Mouse (Mus musculus): Measurements from ENCODE around the gene 5730480H06Rik.

5730480H06Rik gene

DNA sequence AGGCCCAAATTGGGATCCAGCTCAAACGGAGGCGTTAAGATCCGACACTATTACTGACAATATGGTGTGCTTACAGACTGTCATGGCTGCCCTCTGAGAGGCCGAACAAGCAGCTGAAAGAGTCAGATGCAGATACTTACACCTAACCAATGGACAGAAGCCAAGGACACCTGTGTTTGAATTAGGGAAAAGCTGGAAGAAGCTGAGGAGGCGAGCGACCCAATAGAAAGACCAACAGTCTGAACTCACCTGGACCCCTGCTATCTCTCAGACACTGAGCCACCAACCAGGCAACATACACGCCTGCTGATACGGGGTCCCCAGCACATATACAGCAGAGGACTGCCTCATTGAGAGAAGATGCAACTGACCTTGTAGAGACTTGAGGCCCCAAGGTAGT lies at the start of gene 5730480H06Rik:
Gene 5730480H06Rik (plus strand): TSS at position 301 of the 400 bp plus-strand sequence.
- DNase-seq (ENCODE audit: low read depth): no peak

- no peak for DNase-seq (ENCODE audit: low read depth)
Observed at GRCm38 (mm10) chr5:48301186-48301585, 26.6 kb upstream of the 5730480H06Rik start.

DNA sequence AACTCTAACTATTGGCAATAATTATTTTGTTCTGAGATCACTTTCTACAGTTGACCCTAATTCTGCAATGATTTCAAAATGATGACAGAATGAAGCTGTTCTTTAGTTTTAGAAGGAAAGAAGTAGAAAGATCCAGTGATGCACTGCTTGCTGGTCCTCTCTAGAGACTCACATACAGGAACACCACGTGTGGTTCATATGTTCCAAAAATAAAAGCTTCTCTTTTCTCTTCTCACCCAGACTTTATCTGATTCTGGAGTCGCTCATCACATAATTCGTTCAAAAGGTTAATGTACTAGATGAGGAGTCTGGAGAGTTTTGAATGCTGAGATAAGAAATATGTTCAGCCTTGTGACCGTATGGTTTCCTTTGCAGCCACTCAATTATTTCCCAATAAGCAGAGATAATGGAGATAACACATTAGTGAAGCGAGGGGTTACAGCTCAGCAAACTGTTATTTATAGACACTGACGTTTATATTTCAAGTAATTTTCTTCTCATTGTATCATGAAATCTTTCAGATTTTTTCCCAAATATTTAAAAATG lies 12.6 kb upstream of the 5730480H06Rik start:
- no peak for DNase-seq (ENCODE audit: low read depth)

DNA sequence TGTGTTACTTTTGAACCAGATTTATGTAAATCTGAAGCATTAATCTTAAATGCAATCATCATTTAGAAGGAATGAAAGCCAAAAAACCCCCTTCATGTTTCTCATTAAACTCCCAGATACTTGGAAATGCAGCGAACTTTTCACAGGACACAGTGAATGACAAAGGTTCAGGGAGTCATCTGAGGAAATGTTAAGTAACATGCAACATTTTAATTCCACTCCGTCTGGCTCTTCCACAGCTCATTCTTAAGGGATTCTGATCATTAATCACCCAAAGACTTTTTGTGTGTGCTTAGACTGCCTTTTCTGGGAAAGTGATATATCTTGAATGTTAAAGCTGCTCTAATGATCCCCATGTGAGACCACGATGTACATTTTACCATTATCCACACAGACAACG lies 7.2 kb upstream of the 5730480H06Rik start:
- DNase-seq (ENCODE audit: low read depth): no peak

DNA sequence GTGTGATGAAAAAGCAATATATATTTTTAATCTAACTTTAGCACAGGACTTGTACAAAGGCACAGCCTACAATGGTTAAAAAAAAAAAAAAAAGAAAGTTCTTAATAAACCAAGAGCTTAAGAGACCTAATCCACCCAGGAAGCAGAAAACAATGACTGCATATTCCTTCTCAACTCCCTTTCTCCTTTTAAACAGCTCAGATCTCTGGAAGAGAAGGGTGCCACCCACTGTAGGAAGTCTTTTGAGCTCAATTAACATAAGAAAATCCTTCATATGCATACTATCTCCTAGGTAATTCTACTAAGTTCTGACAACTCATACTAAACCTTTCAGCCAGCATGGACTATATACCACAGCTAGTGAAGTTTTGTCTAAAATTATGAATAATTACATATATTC lies 1.5 kb upstream of the 5730480H06Rik start:
- no peak for DNase-seq (ENCODE audit: low read depth)

GRCm38 (mm10) chr5:48329751-48330150 lies 2.0 kb downstream of the 5730480H06Rik start:
- no peak for DNase-seq (ENCODE audit: low read depth)

- DNase-seq (ENCODE audit: low read depth): no peak
Observed at GRCm38 (mm10) chr5:48330817-48331216, 3.1 kb downstream of the 5730480H06Rik start.

DNA sequence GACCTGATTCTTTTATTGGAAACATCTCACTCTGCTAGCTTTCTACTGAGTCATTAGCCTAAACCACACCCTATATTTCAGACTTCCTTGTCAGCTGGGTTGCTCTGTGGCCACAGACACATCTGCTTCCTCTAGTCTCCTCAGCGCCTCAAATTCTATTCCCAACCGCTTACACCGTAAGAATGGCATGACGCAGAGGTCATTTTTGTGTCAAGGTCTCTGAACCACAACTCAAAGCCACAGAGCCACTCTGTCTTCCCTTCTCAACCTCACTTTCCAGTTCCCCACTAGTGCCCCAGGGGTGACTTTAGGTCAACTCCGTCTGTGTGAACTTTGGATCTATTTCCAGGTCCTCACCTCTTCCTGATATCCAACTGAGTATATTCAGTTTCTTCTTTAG lies 3.7 kb downstream of the 5730480H06Rik start:
- no peak for DNase-seq (ENCODE audit: low read depth)

GRCm38 (mm10) chr5:48333407-48333806 lies 5.7 kb downstream of the 5730480H06Rik start:
- DNase-seq (ENCODE audit: low read depth): no peak

DNA sequence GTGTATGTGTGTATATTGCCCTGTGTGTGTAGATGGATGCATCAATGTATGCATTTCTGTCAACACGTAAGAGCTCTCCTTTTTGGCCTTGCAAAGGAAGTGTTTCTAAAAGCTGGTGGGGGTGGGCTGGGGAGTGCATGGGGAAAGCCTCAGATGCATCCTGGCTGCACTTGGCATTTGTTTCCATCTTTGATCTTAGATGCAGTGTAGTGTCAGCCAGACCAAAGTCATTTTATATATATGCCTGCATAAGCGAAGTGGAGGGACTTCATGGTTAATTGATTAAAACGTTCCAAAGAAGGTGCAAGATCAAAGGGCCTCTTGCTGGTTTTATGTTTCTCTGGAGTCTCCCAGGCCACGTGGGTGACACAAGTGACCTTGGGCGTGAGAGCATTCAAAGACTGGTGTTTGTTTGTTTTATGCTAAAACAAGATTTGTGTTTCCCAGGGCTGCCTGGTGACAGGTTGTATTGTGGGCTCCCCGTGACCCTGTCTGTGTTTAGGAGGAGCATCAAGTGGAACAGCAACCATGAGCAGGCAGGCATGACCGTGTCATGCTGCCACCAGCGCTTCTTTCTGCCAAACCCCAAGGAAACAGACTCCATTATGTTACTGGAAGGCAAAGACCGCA lies 6.2 kb downstream of the 5730480H06Rik start:
- DNase-seq (ENCODE audit: low read depth): no peak

DNA sequence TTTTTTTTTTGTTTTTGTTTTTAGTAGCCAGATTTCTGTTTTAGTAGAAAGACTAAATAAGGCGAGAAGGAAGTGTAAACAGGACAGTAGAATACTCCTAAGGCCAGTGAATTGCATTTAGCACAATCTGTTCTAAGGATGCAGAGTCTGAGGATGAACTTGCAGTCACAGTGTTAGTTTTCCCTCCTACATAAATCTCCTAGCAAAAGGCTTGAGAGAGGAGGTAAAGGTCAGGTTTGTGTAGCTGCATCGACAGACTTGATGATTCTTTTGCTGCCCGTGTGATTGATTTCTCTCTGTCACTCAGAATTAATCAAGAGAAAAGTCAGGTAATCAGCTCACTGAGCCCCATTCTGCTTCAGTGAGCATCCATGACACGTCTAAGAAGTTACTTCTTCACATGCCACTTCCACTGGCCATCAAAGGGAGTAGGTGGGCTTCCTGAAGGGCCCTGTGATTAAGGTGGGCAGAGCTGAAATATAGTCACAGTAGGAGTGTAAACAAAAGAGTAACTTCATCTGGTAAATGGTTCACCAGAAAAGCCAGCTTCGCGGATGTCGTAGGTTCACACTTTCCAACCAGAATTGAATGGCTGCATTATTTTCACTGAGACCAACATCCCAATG lies 13.2 kb downstream of the 5730480H06Rik start:
- DNase-seq (ENCODE audit: low read depth): no peak

GRCm38 (mm10) chr5:48345095-48345982 lies 17.6 kb downstream of the 5730480H06Rik start:
- no peak for DNase-seq (ENCODE audit: low read depth)

DNA sequence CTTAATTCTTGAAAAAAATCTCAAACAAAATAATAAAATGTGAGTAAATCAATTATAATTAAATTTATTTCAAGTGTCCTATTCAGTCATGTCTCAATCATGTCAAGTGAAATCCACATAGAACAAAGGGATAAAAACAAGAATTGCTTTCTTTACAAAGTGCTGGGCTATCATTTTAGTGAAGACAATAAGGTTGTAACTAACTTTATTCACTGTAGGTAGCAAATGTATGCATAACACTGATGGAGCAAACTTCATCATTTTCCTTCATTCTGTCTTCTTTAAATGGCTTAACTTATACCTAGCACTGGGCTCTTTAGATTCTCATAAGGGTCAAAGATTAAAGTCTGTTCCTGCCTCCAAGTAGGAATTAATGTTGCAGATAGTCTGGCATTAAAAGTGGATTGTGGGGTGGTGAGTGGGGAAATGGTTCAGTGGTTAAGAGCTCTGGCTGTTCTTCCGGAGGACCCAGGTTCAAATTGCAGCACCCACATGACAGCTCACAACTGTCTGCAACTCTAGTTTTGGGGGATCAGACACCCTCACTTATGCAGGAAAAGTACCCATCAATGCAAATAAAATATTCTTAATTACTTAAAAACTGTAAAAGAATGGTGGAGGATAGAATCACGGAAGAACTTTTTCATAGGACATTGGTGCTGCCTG lies 18.4 kb downstream of the 5730480H06Rik start:
- no peak for DNase-seq (ENCODE audit: low read depth)

- DNase-seq (ENCODE audit: low read depth): no peak
Observed at GRCm38 (mm10) chr5:48349309-48349708, 21.6 kb downstream of the 5730480H06Rik start.

GRCm38 (mm10) chr5:48371890-48372766 lies 44.4 kb downstream of the 5730480H06Rik start:
- DNase-seq (ENCODE audit: low read depth): peak; percentile 85

- no peak for DNase-seq (ENCODE audit: low read depth)
Observed at GRCm38 (mm10) chr5:48402497-48402896, 74.7 kb downstream of the 5730480H06Rik start.

- DNase-seq (ENCODE audit: low read depth): no peak
Observed at GRCm38 (mm10) chr5:48408276-48408675, 80.5 kb downstream of the 5730480H06Rik start.

GRCm38 (mm10) chr5:48410348-48410747 lies 82.6 kb downstream of the 5730480H06Rik start:
- DNase-seq (ENCODE audit: low read depth): no peak

DNA sequence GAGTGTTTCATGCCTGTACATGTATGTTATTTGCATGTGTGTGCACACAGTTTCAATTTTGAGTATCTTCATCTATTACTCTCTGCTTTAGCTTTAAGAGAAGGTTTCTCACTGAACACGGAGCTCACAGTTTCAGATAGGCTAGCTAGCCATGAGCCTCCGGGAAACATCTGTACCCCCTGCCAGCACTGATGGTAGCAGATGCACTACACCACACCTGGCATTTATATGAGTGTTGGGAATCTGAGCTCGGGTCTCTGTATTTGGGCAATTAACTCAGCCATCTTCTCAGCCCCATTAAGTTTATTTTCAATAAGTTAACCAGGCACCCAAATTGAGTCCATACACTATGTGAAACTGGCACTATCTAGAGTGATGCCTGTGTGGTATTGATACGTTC lies 83.7 kb downstream of the 5730480H06Rik start:
- DNase-seq (ENCODE audit: low read depth): no peak

DNA sequence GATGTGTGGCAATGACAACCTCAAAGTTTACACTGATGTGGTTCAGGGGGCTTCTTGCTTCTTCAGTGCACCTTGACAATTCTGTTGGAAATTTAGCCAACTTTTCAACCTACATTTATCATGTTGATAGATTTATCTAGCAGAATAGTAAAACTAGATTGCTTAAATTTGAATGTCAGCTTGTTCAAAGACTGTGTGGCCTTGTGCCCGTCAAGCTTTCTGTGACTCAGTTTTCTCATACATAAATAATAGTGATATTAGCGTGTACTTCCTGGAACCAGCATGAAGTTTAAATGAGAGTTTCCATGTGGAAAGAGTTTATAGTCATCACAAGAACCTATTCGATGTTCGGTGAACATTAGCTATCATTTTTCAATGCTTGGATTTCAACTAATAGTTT lies 84.5 kb downstream of the 5730480H06Rik start:
- DNase-seq (ENCODE audit: low read depth): no peak

- no peak for DNase-seq (ENCODE audit: low read depth)
Observed at GRCm38 (mm10) chr5:48419741-48420140, 92.0 kb downstream of the 5730480H06Rik start.
